Mouse (Mus musculus) c-Kit-negative CD71-positive TER-119-positive erythroid progenitor cells, embryonic 14.5 days (primary cell): ENCODE data around the gene Sirt1.
"Not testable (repeated sequence)": the region's sequence is repeated elsewhere in the genome, so short reads cannot be mapped to it uniquely, and the experiment has no call there.

Experiments used
- DNase-seq: peaks from one replicate; pipeline ENCODE4 v3.0.0-alpha.2; 2013; ENCODE audit warnings: low read depth, low spot score

Sirt1 gene

DNA sequence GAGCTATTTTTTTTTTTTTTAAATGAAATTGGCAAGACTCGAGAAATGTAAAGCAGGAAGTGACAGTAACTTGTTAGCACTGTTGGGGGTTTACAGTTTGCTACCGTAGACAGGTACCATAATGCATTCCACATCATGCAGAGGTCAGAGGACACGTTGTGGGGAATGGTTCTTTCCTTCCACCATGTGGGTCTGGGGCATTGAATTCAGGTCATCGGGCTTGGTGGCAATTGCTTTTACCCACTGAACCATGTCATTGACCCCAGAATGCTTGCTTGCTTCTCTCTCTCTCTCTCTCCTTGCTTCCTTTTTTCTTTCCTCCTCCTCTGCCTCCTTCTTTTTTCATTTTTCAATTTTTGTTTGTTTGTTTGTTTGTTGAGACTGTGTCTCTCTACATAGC is 7.4 kb upstream of the Sirt1 start:
- no peak for DNase-seq

DNA sequence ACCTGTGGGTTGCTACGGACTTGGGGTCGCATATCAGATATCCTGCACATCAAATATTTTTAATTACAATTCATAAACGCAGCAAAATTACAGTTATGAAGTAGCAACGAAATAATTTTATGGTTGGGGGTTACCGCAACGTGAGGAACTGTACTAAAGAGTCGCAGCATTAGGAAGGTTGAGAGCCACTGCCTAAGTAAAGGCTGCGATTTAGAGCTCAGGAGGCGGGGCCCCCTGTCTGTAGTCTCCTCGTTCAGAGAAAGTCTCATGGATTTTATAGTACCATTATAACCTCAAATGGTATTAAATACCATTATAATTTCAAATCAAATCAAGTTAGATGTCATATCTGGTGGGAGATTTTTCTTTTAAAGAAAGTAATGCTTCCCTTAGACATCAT is 5.5 kb upstream of the Sirt1 start:
- no peak for DNase-seq

DNA sequence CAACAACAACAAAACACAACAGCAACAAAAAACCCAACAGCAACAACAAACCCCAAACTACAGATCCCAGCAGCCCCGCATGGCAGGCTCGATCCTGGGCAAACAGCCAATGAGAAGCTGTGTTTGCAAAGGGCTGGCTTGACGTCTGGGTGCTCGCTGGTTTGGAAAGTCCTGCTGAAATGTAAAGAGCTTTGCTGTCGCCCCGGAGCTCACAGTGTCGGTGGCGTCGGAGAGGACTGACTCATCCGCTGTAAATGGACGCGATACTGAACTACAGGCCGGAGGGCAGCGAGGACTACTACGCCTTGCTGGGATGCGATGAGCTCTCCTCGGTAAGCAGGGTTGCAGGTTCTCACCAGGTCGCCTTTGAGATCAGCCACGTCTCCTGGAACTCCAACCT is 4.9 kb upstream of the Sirt1 start:
- DNase-seq, result peak; percentile 57

DNA sequence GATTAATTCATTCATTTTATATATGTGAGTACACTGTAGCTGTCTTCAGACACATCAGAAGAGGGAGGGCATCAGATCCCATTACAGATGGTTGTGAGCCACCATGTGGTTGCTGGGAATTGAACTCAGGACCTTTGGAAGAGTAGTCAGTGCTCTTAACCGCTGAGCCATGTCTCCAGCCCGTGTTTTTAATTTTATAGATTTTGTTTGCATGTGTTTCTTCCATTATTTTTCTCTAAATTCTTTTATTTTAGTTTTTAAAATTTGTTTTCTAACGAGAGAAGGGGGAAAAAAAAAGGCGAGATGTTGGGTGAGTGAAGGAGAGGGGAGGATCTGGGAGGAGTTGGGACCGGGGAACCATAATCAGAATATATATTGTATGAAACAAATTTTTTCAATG is 4.4 kb upstream of the Sirt1 start:
- not testable (repeated sequence) for DNase-seq

DNA sequence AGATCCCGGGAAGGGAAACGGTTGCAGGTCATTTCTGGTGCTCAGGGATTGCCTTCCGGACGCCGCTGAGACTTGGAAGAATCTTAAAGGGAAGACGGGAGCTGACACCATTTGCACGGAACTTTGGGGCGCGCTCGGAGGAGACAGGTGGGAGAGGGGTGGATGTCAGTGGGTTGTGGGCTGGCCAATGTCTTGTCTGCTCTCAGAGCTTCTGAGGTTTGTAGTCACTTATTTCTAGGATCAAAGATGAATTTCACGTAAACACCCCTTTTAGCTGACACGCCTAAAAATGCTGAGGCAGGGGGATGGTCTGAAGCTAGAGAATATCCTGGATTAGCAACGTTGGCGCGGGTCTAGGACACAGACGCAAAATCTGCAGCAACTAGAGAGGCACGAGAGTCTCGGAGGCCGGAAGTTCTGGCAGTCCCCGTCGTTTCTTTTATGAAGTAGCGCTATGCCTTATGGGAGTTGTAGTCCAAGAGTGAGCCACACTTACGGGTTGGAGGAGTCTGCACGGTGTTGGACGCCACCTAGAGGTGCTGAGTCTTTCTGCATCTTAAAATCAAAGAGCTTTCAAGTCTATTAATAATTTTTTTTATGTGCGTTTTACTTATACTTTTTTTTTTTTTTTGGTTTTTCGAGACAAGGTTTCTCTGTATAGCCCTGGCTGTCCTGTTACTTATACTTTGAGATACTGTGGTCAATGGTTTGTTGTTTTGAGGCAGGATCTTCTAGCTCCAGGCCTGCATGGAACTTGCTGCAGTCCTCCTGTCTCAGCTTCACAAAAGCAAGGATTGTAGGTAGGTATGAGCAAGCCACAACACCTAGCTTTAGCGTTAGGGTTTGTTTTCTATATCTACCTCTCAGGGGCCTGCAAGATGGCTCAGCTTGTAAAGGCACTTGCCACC is 1.1 kb upstream of the Sirt1 start, which contains the start of gene Dnajc12:
Dnajc12 (plus strand) TSS at position 72 of the 908 bp plus-strand sequence.
- DNase-seq, result peak; percentile 92

DNA sequence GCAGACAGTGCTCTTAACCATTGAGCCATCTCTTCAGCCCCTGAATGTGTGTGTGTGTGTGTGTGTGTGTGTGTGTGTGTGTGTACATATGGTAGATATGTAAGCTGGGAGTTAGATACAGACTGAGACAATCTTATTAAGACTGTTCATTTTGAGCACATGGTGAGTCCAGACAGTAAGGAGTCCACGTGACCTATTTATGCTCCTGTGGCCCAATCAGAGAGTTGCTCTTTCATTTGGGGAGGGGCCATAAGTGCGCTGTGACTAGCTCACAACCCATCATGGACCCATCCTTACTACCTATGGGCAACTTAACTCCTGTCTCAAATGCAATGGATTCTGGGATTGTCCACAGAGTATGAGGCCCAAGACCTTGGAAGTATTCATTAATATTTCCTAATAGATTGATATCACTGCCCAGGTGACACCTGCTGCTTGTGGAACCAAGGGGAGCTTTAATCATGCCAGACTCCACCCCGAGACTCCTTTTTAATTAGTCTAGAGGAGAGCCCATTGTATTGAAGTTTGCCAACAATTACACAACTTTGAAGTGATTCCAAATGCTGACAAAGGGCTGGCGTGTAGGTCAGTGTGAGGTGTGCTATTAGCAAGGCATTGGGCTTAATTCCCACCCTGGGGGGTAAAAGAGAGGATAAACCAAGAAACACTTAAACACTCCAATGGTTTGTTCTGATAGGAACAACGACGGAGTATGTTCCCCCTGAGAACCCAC is 2.4 kb downstream of the Sirt1 start:
- DNase-seq, result no peak

DNA sequence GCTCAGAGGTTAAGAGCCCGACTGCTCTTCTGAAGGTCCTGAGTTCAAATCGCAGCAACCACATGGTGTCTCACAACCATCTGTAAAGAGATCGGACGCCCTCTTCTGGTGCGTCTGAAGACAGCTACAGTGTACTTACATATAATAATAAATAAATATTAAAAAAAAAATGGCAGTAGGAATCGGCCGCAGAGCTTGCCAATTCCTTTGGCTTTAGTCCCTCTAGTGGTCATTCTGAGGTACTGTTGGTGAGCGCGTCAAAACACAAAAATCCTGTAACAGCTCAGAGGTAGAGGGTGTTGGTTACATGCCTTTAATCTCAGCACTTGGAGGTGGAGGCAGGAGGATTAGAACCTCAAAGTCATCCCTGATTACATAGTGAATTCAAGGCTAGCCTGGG is 4.0 kb downstream of the Sirt1 start:
- DNase-seq, result peak; percentile 65

DNA sequence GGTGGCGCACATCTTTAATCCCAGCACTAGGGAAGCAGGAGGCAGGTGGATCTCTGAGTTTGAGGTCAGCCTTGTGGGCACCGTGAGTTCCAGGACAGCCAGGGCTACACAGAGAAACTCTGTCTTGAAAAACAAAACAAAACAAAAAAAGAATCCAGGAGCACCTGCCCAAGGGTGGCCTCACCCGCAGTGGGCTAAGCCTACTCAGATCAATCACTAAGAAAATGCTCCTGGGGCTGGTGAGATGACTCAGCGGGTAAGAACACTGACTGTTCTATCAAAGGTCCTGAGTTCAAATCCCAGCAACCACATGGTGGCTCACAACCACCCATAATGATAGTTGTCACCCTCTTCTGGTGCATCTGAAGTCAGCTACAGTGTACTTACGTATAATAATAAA is 5.2 kb downstream of the Sirt1 start:
- no peak for DNase-seq

DNA sequence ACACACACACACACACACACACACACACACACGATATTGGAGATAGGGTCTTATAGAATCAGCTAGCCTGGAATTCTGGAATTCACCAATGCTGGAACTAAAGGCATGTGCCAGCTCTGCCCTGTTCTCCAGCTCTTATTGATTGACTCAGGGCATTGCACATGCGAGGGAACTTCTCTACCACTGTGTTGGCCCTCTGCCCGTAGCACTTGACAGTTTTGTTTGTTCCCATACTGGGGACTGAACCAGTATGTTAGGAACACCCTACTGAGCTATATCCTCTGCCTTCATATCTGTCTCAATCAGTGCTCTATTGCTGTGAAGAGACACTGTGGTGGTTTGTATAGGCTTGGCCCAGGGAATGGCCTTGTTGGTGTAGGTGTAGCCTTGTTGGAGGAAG is 13.5 kb downstream of the Sirt1 start:
- no peak for DNase-seq

DNA sequence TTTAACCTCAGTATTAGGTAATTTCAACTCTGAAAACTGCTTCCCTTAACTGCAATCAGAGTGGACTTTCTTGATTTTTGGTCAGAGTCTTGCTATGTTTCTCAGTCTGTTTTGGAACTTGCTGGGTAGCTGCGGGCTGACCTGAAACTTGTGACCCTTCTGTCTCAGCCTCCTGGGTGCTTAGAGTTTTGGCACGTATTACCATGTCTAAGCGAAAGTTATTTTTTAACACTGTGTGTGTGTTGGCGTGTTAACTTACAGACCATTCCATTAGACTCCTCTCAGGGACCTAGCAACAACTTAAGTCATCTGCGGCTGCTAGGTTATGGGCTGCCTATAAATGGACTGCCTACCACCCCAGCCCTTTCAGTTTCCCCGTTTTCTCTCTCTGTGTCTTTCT is 14.1 kb downstream of the Sirt1 start:
- no peak for DNase-seq

DNA sequence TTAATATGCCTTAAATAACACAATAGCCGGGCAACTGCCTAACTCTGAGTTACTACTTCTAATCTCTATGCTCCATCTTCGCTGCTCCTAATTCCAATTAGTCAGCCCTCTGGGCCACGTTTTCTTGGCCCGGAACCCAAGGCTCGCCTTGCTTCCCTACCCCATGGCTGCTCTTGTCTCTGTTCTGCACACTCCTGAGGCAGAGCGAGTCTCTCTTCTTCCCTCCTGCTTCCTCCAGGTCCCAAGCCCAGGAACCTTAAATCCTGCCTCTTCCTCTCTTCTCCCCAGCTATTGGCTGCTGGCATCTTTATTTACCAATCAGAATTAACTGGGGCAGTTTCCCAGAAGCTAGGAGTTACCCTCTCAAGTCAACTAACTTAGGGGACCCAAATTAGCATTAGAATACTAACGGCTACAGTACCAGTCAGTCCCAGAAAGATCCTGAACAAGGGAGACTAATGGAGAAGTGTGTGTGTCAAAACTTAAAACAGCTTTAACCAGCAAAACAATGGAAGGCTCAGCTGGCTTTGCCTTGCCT is 15.5 kb downstream of the Sirt1 start:
- no peak for DNase-seq

DNA sequence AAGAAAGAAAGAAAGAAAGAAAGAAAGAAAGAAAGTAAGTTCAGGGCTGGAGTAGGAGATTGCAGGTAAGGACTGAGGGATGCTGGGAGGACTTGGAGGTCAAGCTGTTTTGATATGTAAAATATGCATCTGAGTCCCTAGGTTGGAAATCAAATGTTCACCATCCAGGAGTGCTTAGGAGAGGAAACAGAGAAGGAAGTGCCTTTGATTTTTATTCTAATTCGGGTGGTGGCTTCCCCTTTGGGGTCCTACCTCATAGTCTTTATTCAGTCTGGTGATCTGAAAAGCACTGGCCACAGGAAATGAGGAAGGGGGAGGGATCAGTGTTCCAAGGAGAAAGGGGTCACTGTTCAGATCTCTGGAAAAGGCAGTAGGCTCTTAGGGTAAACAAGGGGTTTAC is 21.0 kb downstream of the Sirt1 start:
- DNase-seq, result no peak

DNA sequence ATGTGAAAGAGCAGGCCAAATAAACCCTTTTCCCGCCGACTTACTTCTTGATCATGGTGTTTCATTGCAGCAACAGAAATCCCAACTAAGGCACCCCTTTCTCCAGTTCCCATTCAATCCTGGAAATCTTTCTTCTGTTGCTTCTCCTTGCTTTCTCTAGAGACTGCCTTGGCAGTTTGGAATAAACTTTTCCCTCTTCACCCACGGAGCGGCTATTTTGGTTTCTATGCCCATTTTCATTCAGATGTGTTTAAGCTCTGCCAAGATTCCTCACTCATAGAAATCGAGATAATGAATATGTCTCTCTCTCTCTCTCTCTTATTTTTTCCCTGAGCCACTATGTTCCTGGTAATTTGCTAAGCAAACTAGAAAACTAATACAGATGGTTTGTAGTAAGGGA is 29.4 kb downstream of the Sirt1 start:
- DNase-seq, result no peak

DNA sequence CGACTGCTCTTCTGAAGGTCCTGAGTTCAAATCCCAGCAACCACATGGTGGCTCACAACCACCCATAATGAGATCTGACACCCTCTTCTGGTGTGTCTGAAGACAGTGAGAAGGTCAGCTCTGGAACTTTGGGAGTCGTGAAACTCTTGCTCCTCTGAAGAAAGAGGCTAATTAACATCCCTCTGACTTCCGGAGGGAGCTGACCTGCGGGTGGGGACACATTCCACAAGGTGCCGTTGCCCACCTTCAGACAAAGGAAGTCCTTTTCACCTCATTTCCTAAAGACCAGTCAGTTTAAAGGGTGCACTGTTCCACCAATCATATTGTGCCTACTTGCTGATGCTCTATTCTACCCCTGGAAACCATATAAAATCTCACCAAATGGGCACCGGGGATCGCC is 30.4 kb downstream of the Sirt1 start:
- not testable (repeated sequence) for DNase-seq

DNA sequence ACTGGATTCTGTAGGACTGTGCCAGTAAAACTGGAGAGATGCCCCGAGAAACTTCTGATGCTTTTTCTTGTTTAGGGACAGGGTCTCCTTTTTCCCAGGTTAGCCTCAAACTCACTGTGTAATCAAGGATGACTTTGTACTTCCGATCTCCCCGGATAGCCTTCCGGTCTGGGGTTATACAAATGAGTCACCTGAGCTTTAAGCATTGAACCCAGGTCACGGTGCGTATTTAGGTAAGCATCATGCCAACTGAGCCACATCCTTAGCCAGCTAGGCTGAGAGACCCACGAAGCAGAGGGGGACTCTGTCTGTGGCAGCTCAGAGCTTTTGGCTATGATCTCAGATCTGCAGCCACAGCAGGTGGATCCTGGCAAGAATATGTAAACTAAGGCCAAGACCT is 30.8 kb downstream of the Sirt1 start:
- DNase-seq, result no peak

DNA sequence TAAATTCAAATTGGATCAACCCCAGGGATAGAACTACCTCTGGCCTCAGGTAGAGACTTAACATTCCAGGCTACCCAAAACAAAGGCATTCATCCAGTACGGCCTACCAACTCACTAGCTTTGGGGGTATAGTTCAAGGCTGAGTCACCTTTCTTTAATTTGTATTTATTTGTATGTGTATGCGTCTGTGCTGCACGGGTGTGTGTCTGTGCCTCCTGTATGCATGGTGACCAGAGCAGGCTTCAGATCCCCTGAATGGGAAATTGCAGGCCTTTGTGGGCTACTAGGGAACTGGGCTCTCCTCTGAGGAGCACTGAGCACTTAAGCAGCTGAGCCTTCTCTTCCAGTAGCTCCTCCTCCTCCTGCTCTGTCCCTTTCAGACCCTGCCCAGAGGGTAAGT is 33.2 kb downstream of the Sirt1 start:
- DNase-seq, result no peak

DNA sequence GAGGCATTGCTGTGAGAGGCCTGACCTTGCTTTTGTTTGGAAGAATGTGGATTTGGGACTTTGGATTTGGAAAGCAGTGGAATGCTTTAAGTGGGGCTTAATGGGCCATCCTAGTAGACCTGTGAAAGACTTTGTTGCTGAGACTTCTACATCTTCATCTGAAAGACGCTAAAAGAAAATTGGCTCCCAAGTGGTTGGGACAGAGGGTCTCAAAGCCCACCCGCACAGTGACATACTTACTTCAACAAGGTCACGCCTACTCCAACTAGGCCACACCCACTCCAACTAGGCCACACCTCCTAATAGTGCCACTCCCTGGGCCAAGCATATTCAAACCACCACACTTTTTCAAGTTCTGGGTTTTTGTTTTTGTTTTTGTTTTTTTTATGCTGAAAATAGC is 36.8 kb downstream of the Sirt1 start:
- no peak for DNase-seq

DNA sequence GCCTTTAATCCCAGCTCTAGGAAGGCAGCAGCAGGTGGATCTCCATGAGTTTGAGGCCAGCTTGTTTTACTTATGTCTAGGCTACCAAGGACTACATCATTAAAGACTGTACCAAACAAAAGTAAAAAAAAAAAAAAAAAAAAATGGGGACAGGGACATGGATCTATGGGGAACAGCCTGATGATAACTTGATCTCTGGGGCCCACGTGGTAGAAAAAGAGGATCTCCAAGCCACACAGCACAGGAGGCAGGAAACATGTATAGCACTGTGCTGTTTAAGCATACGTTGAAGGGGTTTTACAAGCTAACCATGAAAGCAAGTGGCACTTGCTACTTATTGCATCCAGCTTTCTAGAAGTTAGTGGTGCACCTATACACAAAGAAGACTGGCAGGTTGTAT is 40.2 kb downstream of the Sirt1 start:
- DNase-seq, result no peak

DNA sequence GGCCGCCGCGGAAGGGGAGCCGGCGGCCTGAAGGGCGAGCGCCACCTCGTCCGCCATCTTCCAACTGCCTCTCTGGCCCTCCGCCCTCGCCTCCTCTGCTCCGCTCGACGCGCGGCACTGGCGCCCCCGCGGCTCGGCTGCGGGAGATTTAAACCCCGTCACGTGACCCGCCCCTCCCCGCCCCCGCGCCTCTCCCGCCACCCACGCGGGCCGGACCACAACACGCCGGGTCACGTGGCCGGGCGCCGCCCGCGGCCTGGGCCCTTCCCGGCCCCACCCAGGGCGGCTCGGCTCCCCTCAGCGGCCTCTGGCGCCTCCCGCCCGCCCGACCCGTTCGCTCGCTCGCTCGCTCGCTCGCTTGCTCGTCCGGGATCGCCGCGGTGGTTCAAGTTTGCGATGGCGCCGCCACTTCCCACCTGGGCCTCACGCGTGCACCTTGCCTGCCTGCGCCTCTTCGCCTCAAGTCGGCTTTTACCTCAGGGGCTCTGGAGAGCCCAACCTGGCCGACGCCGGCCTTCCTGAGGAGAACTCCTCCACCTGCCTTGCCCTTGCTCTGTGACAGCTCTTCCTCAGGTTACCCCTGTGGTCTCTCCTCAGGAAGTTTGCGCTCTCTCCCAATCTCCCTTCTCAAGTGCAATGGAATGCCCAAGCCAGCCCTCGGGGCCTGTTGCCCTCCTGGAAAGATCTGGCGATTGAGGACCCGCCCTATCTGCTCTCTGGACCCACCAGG is 42.4 kb downstream of the Sirt1 start:
- DNase-seq, result peak; percentile 88

DNA sequence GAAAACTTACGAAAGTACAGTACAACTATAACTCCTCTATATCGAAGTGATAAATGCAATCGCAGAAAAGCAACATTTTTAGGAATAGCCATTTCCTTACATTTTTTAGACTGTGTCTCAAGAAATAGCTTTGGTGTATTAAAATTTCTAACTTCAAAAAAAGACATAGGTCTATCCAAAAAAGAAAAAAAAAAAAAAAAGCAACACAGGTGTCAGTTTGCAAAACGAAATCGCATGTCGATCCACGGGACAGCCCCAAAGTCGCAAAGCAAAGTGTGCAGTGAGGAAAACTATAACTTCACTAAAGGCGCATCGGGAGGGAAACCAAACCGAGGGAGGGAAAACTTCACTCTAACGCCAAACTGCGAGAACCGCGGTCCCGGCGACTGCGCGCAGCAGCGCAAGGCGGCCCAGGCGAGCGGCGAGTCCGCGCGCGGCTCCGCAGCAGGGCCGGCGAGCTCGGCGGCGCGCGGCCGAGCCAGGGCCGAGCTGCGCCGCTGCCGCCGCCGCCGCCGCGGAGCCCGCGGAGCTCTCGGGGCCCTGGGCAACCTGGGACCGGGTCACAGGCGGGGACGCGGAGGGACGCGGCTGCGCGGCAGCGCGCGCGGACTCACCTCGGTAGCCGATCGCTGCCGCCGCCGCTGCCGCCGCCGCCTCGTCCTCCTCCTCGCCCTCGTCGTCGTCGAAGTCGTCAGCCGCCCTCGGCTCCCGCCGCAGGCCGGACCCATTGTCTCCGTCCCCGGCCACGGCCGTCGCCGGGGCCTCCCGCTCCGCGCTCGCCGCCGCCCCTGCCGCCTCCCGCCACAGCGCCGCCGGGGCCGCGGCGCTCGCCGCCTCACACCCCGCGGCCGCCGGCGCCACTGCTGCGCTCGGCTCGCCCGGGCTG is 43.3 kb downstream of the Sirt1 start:
- DNase-seq, result peak; percentile 47

DNA sequence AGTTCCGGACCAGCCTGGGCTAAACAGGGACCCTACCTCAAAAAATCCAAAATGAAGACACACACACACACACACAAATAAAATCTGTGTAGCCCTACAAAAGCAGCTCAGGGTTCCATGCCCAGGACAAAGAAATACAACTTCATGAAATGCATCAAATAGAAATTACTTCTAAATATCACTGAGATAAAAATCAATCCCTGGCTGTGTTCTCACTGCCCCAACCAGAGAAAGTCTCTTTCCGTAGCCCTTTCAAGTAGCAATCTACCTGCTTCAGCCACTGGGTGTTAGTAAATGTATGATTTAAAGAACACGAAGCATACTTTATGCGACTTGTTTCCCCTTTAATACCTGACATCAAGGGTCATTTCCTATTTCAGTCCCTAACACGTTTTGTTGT is 44.2 kb downstream of the Sirt1 start:
- DNase-seq, result no peak
